Mouse (Mus musculus): ENCODE measurements around the gene Spata5. TPM values are rescaled to one million over a fixed set of nuclear protein-coding genes. Genes with fewer than 3 reads are reported as not detected.
"Not testable (repeated sequence)": the region's sequence is repeated elsewhere in the genome, so short reads cannot be mapped to it uniquely, and the experiment has no call there.

The Spata5 gene
- total RNA-seq, 2 experiments from 2014 or later, result 25.3 to 30.5 TPM

DNA sequence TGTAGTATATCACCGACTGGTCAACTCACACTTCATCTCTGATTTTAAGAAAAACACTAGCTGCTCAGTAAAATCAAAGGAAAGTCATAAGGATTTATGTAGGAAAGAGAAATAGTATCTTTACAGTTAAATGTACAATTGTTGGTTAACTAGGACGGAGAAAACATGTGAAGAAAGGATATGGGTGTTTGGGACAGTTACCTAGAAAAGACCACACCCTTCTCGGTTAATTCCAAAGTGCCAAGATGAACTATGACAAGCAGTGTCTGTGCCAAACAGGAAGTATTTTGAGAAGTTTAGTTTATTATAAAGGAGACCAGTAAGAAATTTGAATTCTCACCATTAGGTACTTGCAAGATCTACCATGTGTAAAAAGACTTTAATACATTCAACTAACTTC lies 70.3 kb downstream of the Spata5 start:
- no peak for TF ChIP-seq CTCF (conservative IDR thresholded peaks at IDR 0.05)
- DNase-seq (ENCODE audit: low spot score in 2 of 2), result no peak
- no peak overlapping the region for H3K27ac ChIP-seq
- no peak overlapping the region for H3K4me3 ChIP-seq

DNA sequence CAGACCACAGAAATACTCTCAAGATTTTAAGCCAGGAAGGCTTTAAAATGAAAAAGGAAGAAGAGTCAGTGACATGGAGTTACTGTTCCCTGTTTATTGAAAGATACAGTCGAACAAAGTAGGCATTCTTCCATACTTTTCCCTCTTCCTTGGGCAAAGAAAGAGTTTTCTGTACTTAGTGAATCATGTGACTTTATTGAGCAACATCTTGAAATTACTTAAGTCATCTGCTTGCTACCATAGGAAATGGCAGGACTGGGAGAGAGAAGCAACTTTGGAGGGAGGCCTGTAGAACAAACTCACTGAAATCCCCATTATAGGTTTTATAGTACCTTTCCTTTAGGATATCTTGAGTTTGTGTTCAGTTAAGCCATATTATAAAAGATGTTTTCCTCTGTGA lies 81.2 kb downstream of the Spata5 start:
- Histone ChIP-seq H3K4me3 (no peak overlapping the region), H3K27ac (no peak overlapping the region)
- DNase-seq (ENCODE audit: low spot score in 2 of 2), result no peak
- no peak for TF ChIP-seq CTCF (conservative IDR thresholded peaks at IDR 0.05)

DNA sequence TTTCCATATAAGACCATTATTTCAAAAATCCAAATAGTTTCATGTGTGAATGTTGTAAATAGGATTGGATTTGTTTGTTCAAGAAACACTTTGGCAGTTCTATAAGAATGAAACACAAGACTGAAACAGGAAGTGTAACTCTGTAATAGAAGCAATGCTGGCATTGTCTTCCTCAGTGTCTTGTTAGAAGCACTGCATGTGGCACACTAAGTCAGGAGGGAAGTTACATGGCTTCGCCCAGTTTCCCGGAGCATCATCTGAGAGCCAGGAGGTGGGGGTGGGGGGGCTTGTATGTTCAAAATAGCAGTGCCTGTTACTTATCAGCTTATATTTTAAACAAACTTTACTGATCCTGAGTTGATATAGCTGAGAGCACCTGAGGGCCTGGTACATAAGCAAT lies 82.9 kb downstream of the Spata5 start:
- TF ChIP-seq CTCF (conservative IDR thresholded peaks at IDR 0.05), result no peak
- H3K4me3 ChIP-seq, result no peak overlapping the region
- H3K27ac ChIP-seq, result no peak overlapping the region
- no peak for DNase-seq (ENCODE audit: low spot score in 2 of 2)

DNA sequence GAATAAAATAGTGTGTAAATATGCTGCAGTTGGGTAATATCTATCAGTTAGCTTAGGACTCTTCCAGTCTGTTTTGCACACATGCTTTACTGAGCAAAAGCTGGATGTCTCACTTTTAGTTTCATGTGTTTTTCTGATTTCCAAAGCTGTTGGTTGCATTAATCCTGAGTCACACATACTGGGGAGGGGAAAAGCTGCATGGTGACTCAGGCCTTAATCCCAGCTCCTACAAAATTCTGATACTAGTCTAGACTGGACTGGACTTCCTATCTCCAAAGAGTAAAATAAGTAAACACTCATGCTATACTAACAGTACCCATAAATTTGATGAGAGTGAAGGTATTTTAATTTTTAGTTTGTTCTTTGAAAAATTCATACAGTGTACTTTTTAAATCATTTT lies 84.2 kb downstream of the Spata5 start:
- no peak for TF ChIP-seq CTCF (conservative IDR thresholded peaks at IDR 0.05)

DNA sequence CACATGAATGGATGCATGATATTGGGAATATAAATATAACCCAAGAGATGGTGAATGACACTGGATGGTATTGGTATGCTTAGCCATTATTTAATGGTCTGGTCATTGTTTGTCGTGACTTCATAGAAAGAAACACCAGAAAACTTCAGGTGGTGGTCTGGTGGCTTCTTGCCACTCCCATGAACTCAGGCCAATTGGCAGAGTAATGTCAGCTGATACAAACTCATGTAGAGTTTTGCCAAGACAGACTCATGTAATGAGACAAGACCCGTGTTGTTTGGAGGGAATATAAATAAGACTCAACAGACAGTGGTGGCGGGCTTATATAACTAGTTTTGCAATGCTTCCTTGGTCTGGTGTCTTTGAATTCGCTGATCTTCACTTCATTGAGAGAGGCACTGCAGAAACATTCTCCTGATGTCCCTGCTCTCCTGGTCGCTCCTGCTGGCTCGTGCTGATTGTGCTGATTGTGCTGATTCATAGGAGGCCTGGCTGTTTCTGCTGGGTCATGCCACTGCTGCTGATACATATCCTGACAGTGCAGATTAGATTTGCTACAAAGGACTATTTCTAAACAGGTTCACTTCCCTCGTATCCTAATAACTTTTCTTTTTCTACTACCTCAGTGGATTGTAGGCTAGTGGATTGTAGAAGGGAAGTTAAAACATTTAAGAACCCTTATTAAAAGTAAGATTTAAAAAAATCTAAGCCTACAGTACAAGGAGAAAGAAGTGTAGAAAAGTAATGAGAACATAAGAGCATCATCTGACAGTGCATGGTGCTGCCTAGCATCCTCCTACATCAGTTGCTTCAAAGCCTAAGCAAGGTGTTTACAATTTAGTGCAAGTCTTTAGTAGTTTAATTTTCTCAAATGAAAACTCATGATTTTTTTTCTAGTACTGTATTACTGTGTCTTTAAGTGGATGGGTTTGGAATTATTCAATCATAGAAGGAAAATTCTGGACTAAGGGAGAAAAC lies 90.6 kb downstream of the Spata5 start:
- no peak for TF ChIP-seq CTCF (conservative IDR thresholded peaks at IDR 0.05)
- Histone ChIP-seq H3K27ac (no peak overlapping the region), H3K4me3 (no peak overlapping the region)
- DNase-seq (ENCODE audit: low spot score in 2 of 2), result no peak

More for the DNA sequence above, 84.2 kb downstream of the Spata5 start:
- no peak for DNase-seq (ENCODE audit: low spot score in 2 of 2)
- Histone ChIP-seq H3K4me3 (no peak overlapping the region), H3K27ac (no peak overlapping the region)

DNA sequence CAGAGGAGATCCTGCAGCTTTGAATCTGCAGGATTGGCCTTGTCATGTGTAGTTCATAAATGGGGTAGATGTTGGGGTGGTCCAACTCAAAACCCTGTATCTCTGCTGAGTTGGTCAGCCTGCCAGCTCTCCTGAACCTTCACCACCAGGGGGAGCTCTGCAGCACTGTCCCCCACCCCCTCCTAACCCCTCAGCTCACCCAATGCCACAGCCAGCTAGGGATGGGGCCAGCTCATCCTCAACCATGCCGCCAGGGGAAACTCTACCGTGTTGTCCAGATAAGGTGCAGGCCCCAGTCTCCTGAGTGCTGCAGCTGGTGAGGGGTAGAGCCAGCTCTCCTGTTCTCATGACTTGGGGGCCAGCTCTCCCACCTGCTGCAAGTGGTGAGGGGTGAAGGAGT lies 95.8 kb downstream of the Spata5 start:
- DNase-seq (ENCODE audit: low spot score in 2 of 2), result peak in 1 of 2 experiments; percentile 16

DNA sequence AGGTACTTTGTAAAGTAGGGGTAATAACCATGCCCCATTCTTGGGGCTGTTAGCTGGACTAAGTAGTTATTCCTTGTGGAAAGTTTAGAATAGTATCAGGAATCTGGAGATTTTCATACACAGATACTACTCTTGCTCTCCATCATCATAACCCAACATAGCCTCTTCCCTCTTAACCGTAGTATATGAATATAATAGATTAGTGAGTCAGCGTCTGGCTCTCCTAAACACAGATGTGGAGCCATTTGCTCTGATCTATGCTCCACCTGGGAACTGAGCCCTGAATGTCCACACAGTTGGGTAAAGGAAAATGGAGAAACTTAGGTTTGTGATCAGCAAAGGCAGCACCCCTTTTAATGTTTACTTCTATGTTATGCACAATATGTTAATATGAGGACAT lies 96.7 kb downstream of the Spata5 start:
- no peak overlapping the region for H3K27ac ChIP-seq
- no peak for DNase-seq (ENCODE audit: low spot score in 2 of 2)
- no peak for TF ChIP-seq CTCF (conservative IDR thresholded peaks at IDR 0.05)

More for the DNA sequence above, 95.8 kb downstream of the Spata5 start:
- Histone ChIP-seq H3K27ac (no peak overlapping the region), H3K4me3 (no peak overlapping the region)
- TF ChIP-seq CTCF (conservative IDR thresholded peaks at IDR 0.05), result peak; percentile 78

DNA sequence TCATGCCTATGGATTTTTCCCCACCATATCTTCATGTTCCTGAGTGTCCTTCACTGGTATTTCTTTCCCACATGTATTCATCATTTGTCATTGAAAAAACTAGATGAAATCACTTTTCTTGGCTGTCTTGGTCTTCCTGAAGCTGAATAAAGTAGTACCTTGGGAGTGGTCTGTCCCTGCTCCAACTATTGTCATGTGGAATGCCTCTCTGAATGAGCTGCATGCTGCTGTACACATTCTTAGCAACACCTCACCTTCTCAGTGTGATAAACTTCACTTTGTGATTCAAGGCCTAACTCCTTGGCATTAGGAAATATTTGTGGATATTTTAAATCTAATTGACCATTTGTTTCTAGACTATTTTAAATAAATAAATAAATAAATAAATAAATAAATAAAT lies 98.9 kb downstream of the Spata5 start:
- no peak for DNase-seq (ENCODE audit: low spot score in 2 of 2)
- no peak for TF ChIP-seq CTCF (conservative IDR thresholded peaks at IDR 0.05)
- Histone ChIP-seq H3K27ac (no peak overlapping the region), H3K4me3 (no peak overlapping the region)

More for the DNA sequence above, 96.7 kb downstream of the Spata5 start:
- no peak overlapping the region for H3K4me3 ChIP-seq

DNA sequence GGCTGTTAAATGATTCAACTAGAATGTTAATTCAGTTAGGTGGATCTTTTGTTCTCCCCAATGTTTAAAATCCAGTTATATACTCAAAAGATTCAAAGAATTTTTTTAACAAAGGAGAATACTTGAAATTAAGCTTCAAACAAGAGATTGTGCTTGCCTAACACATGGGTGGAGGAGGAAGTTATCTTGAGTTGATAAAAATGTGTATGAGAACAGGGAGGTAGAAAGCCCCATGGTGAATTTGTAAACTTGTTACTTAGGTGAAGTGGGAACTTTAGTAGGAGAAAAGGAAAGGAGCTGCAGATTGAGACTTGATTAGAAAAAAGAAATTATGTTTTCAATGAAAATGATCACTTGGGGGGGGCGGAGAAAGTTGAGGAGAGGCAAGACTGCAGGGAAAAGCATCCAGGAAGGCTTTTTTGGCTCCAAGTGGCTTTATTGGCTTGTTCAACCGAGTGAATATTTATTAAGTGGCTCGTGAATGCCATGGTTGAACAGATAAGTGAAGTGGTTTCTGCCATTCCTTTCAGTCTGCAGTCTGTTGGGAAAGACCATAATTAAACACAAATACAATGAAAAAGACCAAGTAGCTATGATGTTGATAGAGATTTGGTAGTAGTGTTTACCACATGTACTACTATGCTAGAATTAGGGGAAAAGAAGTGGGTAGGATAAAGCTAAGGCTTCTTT lies 100.8 kb downstream of the Spata5 start:
- DNase-seq (ENCODE audit: low spot score in 2 of 2), result no peak
- no peak overlapping the region for H3K27ac ChIP-seq
- TF ChIP-seq CTCF (conservative IDR thresholded peaks at IDR 0.05), result no peak

DNA sequence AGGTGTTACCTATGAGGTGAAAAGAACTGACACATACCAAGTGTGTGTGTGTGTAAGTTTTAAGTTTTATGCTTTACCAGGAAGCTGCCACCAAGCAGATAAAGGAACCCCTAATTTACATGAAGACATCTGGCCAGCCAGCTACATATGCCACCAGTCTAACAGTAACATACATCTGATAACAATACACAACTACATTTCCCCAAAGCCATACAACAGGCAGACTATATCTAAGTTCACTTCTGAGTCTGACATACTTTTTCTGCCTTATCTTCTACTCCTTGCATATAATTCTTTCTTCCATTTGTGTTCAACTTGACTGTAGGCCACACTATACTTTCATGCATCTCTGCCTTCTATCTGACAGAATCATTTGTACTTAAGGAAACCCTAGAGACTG lies 112.4 kb downstream of the Spata5 start:
- TF ChIP-seq CTCF (conservative IDR thresholded peaks at IDR 0.05), result no peak

More for the DNA sequence above, 100.8 kb downstream of the Spata5 start:
- H3K4me3 ChIP-seq, result no peak overlapping the region

DNA sequence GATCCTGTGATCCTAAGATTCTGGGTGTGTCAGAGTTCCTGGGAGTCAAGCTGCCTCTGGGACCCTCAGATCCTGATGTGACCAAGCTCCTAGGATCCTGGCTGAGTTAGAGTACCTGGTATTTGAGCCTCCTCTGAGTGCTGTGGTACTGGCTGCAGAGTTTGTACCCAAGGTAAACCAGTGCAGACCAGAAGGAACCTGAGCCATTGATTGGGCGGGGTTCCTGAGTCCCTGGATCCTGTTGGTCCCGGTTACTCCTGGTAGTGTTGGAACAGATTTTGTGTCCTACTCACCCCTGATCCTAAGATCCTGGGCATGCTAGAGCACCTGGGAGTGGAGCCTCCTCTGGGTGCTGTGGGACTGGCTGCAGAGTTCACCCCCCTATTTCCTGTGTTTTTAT lies 121.0 kb downstream of the Spata5 start:
- H3K27ac ChIP-seq; H3K4me3 ChIP-seq; DNase-seq (ENCODE audit: low spot score in 2 of 2): not testable (repeated sequence)

More for the DNA sequence above, 112.4 kb downstream of the Spata5 start:
- H3K4me3 ChIP-seq, result no peak overlapping the region
- DNase-seq (ENCODE audit: low spot score in 2 of 2), result no peak
- H3K27ac ChIP-seq, result no peak overlapping the region

DNA sequence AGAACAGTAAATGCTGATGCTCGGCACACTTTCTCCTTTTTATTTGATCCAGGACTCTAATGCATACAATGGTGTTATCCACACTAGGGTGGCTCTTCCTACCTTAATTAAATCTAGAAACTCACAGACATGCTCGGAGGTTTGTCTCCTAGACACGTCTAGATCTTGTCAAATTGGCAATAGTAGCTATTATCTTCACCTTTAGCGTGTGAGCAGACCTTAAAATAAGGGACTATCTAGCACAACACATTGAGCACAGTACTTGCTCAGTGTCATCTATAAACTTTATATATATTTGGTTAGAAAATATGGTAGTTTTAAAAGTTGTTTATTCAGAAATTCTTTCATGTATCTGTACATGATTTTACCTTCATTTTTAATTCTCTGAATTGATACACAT lies 126.7 kb downstream of the Spata5 start:
- TF ChIP-seq CTCF (conservative IDR thresholded peaks at IDR 0.05), result no peak
- no peak for DNase-seq (ENCODE audit: low spot score in 2 of 2)
- H3K27ac ChIP-seq, result no peak overlapping the region

DNA sequence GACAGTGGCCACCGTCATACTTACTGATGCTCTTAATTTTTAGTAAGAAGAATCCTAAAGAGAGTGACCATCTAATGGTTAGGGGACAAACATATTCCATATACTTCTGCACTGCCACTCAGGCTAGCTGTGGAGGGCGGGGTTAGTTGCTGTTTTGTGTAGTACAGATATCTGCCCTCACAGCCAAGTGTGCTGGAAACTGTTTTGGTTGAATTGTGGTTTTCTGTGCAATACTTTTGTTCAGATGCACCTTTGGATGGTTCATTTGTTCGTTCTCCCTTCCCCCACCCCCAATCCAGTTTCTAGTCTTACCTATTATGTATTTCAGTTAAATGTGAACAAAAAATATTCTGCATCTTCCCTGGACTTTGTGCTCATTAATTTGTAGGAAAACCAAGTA lies 130.5 kb downstream of the Spata5 start:
- no peak for DNase-seq (ENCODE audit: low spot score in 2 of 2)
- Histone ChIP-seq H3K4me3 (no peak overlapping the region), H3K27ac (no peak overlapping the region)
- no peak for TF ChIP-seq CTCF (conservative IDR thresholded peaks at IDR 0.05)

More for the DNA sequence above, 126.7 kb downstream of the Spata5 start:
- no peak overlapping the region for H3K4me3 ChIP-seq

Data from layer of hippocampus, adult 2 months (tissue).